Comparison of ENCODE assay signal across 8 mouse cellular contexts in the genomic region with DNA sequence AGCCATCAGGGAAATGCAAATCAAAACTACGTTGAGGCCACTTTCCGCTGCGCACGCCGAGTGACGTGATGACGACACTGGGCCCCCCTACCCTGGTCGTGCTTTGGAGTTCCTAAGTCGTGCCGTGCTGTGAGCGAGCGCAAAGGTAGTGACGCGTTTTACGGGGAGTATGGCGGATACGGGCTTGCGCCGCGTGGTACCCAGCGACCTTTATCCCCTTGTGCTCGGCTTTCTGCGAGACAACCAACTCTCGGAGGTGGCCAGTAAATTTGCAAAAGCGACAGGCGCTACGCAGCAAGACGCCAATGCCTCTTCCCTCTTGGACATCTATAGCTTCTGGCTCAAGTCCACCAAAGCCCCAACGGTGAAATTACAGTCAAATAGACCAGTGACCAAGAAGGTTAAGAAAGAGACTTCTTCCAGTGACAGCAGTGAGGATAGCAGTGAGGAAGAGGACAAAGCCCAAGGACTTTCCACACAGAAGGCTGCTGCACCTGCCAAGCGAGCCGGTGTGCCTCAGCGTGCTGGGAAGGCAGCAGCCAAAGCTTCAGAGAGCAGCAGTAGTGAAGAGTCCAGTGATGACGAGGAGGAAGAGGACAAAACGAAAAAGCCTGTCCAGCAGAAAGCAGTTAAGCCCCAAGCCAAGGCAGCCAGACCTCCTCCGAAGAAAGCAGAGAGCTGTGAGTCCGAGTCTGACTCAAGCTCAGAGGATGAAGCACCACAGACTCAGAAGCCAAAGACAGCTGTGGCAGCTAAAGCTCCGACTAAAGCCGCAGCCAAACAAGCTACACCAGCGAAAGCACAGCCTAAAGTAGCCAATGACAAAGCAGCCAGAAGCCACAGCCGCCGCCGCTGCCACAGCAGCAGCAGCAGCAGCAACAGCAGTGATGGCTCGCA.
A peak's percentile ranks its signal among the peaks of the same experiment; 100 is the strongest.
DNase-seq lines count a peak whose midpoint lies in the region; ATAC-seq lines count a peak whose summit lies in the region.

No protein-coding gene starts in this region.

- ATAC-seq in activated CD4-positive, CD25-positive, alpha-beta regulatory T cell, adult 4 months, result peak; percentile 54
- no peak for ATAC-seq in liver, embryonic 15.5 days (ENCODE audit: insufficient read depth)
- peak; percentile 95 for ATAC-seq in neural tube, embryonic 15.5 days (ENCODE audit: low FRiP score)
- ATAC-seq in megakaryocyte-erythroid progenitor cell, adult 5-6 weeks (replicated peaks; ENCODE audit: low FRiP score, low TSS enrichment, poor library complexity, severe bottlenecking), result no peak

- no peaks in the 10 kb centered on the region for H3K4me1 ChIP-seq in heart, embryonic 10.5 days
- no peaks in the 10 kb centered on the region for H3K4me1 ChIP-seq in liver, embryonic 15.5 days (replicated peaks)
- H3K4me1 ChIP-seq in neural tube, embryonic 15.5 days, result 0 out of 2 replicates have a peak, but pooled peaks cover 4% of the 10 kb centered on the region

- peaks cover 5% of the 10 kb centered on the region; the same call in 1 of the 2 replicates for H3K27me3 ChIP-seq in heart, embryonic 10.5 days (ENCODE audit: insufficient read depth, poor library complexity, severe bottlenecking)
- H3K27me3 ChIP-seq in liver, embryonic 15.5 days, result no peaks in the 10 kb centered on the region
- no peaks in the 10 kb centered on the region for H3K27me3 ChIP-seq in neural tube, embryonic 15.5 days (replicated peaks)

- DNase-seq in B cell, adult 2 months, result peak; percentile 9 to 18
- peak; percentile 71 for DNase-seq in embryo, embryonic 10.5 days (ENCODE audit: low spot score)
- peak; percentile 75 for DNase-seq in heart, embryonic 10.5 days (ENCODE audit: low spot score)
- peak; percentile 18 to 31 for DNase-seq in kidney, postnatal 4 days

- peak overlapping the region; percentile 22; the same call in 1 of the 2 replicates for H3K27ac ChIP-seq in heart, embryonic 10.5 days
- no peak overlapping the region for H3K27ac ChIP-seq in liver, embryonic 15.5 days (replicated peaks)
- peak overlapping the region; percentile 87 for H3K27ac ChIP-seq in neural tube, embryonic 15.5 days (replicated peaks)

- WGBS in heart, embryonic 10.5 days, result 21% methylated on average over 43 of the region's 43 CpGs
- 17% methylated on average over 43 of the region's 43 CpGs for WGBS in liver, embryonic 15.5 days (ENCODE audit: insufficient replicate concordance)
- 25% methylated on average over 43 of the region's 43 CpGs for WGBS in neural tube, embryonic 15.5 days

- H3K4me2 ChIP-seq in liver, embryonic 15.5 days, result peak overlapping the region; percentile 33
- H3K4me2 ChIP-seq in neural tube, embryonic 15.5 days, result peak overlapping the region; percentile 66

- no peaks in the 10 kb centered on the region for H3K36me3 ChIP-seq in heart, embryonic 10.5 days
- H3K36me3 ChIP-seq in liver, embryonic 15.5 days (replicated peaks), result no peaks in the 10 kb centered on the region
- no peaks in the 10 kb centered on the region for H3K36me3 ChIP-seq in neural tube, embryonic 15.5 days

- peak overlapping the region; percentile 54 for H3K4me3 ChIP-seq in heart, embryonic 10.5 days
- H3K4me3 ChIP-seq in liver, embryonic 15.5 days (replicated peaks), result 0 out of 2 replicates have a peak overlapping the region, but pooled peaks have one; percentile 15
- peak overlapping the region; percentile 45 for H3K4me3 ChIP-seq in neural tube, embryonic 15.5 days (replicated peaks)

- no peaks in the 10 kb centered on the region for H3K9me3 ChIP-seq in heart, embryonic 10.5 days
- no peaks in the 10 kb centered on the region for H3K9me3 ChIP-seq in liver, embryonic 15.5 days (replicated peaks)
- 0 out of 2 replicates have a peak, but pooled peaks cover 2% of the 10 kb centered on the region for H3K9me3 ChIP-seq in neural tube, embryonic 15.5 days (replicated peaks)

- H3K9ac ChIP-seq in liver, embryonic 15.5 days, result no peak overlapping the region
- H3K9ac ChIP-seq in neural tube, embryonic 15.5 days (replicated peaks), result peak overlapping the region; percentile 46

Comparison
In these comparisons a context has a peak if more than half of its experiments do, and no peak if none do; other contexts are left out.
1. DNase-seq: peak in every context shown above with its lines; median percentile 75 in heart, embryonic 10.5 days; 71 in embryo, embryonic 10.5 days; 24 in kidney, postnatal 4 days; 14 in B cell, adult 2 months.
2. ATAC-seq: peak in activated CD4-positive, CD25-positive, alpha-beta regulatory T cell, adult 4 months (single experiment) and neural tube, embryonic 15.5 days (single experiment); none in liver, embryonic 15.5 days (single experiment) and megakaryocyte-erythroid progenitor cell, adult 5-6 weeks (single experiment).
3. Peak in every context shown above with its lines, with median percentiles within 50 percentile points of each other: H3K4me3 ChIP-seq.